Mouse (Mus musculus): ENCODE measurements around the gene Dnmt3a. TPM values are rescaled to one million over a fixed set of nuclear protein-coding genes. Genes with fewer than 3 reads are reported as not detected.

Gene Dnmt3a
- polyA plus RNA-seq, 2 experiments = 48.7 to 74.5 TPM

- WGBS = 71% methylated on average over 4 of the region's 4 CpGs
- no peak for TF ChIP-seq POLR2A (IDR thresholded peaks at IDR 0.05; ENCODE audit: borderline replicate concordance, extremely low read depth, insufficient read depth, insufficient read length)
- H3K4me1 ChIP-seq (ENCODE audit: control insufficient read depth, insufficient read depth, low read length) = peaks cover 58% of the 10 kb centered on the region
These were observed 21.1 kb upstream of the Dnmt3a start for GRCm38 (mm10) chr12:3784729-3785128.

DNA sequence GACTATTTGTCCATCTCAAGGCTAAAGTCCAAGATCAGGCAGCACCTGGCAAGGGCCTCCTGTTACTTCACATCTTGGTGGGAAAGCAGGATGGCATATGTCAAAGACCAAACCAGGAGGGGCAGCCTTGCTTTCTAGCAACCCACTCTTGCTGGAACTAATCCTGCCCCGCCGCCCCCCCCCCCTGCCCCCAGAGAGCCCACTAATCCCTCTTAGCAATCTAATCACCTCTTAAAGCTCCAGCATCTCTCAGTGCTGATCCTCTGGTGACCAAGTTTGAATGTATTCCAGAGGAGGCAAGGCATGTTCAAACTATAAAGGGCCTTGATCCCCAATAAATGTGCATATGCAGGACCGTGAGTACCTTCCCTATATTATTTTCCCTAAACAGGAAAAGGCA, 18.8 kb upstream of the Dnmt3a start:
- H3K36me3 ChIP-seq (ENCODE audit: control insufficient read depth, insufficient read depth, low read length) = no peaks in the 10 kb centered on the region
- TF ChIP-seq POLR2A (IDR thresholded peaks at IDR 0.05; ENCODE audit: borderline replicate concordance, extremely low read depth, insufficient read depth, insufficient read length) = no peak
- no peak overlapping the region for H3K4me3 ChIP-seq (replicated peaks; ENCODE audit: low read length)
- H3K27me3 ChIP-seq (ENCODE audit: control insufficient read depth, insufficient read depth, low read length) = no peaks in the 10 kb centered on the region
- no peaks in the 10 kb centered on the region for H3K9me3 ChIP-seq (ENCODE audit: control insufficient read depth, low read length)
- no peak overlapping the region for H3K4me2 ChIP-seq (replicated peaks; ENCODE audit: low read depth, low read length, severe bottlenecking)
- H3K9ac ChIP-seq (ENCODE audit: low read depth, low read length, severe bottlenecking) = no peak overlapping the region; the same call in 1 of the 2 replicates
- H3K4me1 ChIP-seq (ENCODE audit: control insufficient read depth, insufficient read depth, low read length) = peaks cover 39% of the 10 kb centered on the region
- DNase-seq (ENCODE audit: low spot score) (no peak), ATAC-seq (ENCODE audit: low FRiP score, low read depth) (no peak)
- H3K27ac ChIP-seq (replicated peaks; ENCODE audit: low read depth, low read length) = no peak overlapping the region
- 22% methylated on average over 3 of the region's 3 CpGs for WGBS

More at GRCm38 (mm10) chr12:3784729-3785128, 21.1 kb upstream of the Dnmt3a start:
- Histone ChIP-seq H3K9ac (ENCODE audit: low read depth, low read length, severe bottlenecking) (no peak overlapping the region), H3K4me3 (replicated peaks; ENCODE audit: low read length) (no peak overlapping the region), H3K9me3 (ENCODE audit: control insufficient read depth, low read length) (no peaks in the 10 kb centered on the region), H3K4me2 (replicated peaks; ENCODE audit: low read depth, low read length, severe bottlenecking) (no peak overlapping the region), H3K27ac (replicated peaks; ENCODE audit: low read depth, low read length) (no peak overlapping the region), H3K36me3 (ENCODE audit: control insufficient read depth, insufficient read depth, low read length) (no peaks in the 10 kb centered on the region), H3K27me3 (ENCODE audit: control insufficient read depth, insufficient read depth, low read length) (no peaks in the 10 kb centered on the region)
- ATAC-seq (ENCODE audit: low FRiP score, low read depth) (no peak), DNase-seq (ENCODE audit: low spot score) (no peak)

- Histone ChIP-seq H3K27me3 (ENCODE audit: control insufficient read depth, insufficient read depth, low read length) (no peaks in the 10 kb centered on the region), H3K4me3 (replicated peaks; ENCODE audit: low read length) (no peak overlapping the region), H3K36me3 (ENCODE audit: control insufficient read depth, insufficient read depth, low read length) (no peaks in the 10 kb centered on the region), H3K9ac (ENCODE audit: low read depth, low read length, severe bottlenecking) (0 out of 2 replicates have a peak overlapping the region, but pooled peaks have one; percentile 4), H3K27ac (replicated peaks; ENCODE audit: low read depth, low read length) (0 out of 2 replicates have a peak overlapping the region, but pooled peaks have one; percentile 22), H3K4me2 (replicated peaks; ENCODE audit: low read depth, low read length, severe bottlenecking) (no peak overlapping the region), H3K4me1 (ENCODE audit: control insufficient read depth, insufficient read depth, low read length) (peaks cover 39% of the 10 kb centered on the region), H3K9me3 (ENCODE audit: control insufficient read depth, low read length) (no peaks in the 10 kb centered on the region)
- 32% methylated on average over 1 of the region's 1 CpGs for WGBS
- DNase-seq (ENCODE audit: low spot score) = no peak
- ATAC-seq (ENCODE audit: low FRiP score, low read depth) = no peak
- TF ChIP-seq POLR2A (IDR thresholded peaks at IDR 0.05; ENCODE audit: borderline replicate concordance, extremely low read depth, insufficient read depth, insufficient read length) = no peak
These were observed 18.3 kb upstream of the Dnmt3a start for GRCm38 (mm10) chr12:3787541-3787940.

- Histone ChIP-seq H3K4me3 (replicated peaks; ENCODE audit: low read length) (no peak overlapping the region), H3K4me1 (ENCODE audit: control insufficient read depth, insufficient read depth, low read length) (peaks cover 34% of the 10 kb centered on the region), H3K9me3 (ENCODE audit: control insufficient read depth, low read length) (no peaks in the 10 kb centered on the region), H3K27ac (replicated peaks; ENCODE audit: low read depth, low read length) (no peak overlapping the region; the same call in 1 of the 2 replicates), H3K36me3 (ENCODE audit: control insufficient read depth, insufficient read depth, low read length) (no peaks in the 10 kb centered on the region), H3K27me3 (ENCODE audit: control insufficient read depth, insufficient read depth, low read length) (no peaks in the 10 kb centered on the region), H3K4me2 (replicated peaks; ENCODE audit: low read depth, low read length, severe bottlenecking) (no peak overlapping the region), H3K9ac (ENCODE audit: low read depth, low read length, severe bottlenecking) (no peak overlapping the region)
- ATAC-seq (ENCODE audit: low FRiP score, low read depth) (no peak), DNase-seq (ENCODE audit: low spot score) (peak; percentile 27)
- TF ChIP-seq POLR2A (IDR thresholded peaks at IDR 0.05; ENCODE audit: borderline replicate concordance, extremely low read depth, insufficient read depth, insufficient read length) = no peak
- 27% methylated on average over 5 of the region's 5 CpGs for WGBS
These were observed 17.3 kb upstream of the Dnmt3a start for GRCm38 (mm10) chr12:3788421-3789051.

DNA sequence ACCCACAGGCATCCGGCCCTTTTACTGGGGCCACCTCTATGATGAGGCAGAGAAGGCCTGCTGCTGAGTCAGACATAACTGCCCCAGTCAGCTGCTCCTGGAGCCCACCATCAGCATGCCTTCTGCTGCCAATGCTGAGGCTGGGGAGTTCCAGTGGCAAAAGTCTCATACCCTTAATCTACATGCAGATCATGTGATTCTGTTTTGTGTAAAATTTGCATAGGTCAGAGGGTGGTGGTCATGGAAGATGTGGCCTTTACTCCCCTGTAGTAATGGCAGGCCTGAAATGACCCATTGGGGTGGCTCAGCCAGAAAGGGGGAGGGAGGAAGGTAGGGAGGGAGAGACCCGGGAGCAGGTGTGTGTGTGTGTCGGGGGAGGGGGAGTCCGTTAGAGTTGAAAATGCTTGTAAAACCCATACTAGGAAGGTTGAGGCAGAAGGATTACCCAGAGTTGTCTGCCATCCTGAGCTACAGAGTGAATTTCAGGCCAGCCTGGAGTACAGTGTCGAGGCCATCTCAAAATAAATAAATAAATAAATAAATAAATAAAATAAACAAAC, 16.1 kb upstream of the Dnmt3a start:
- Histone ChIP-seq H3K4me2 (replicated peaks; ENCODE audit: low read depth, low read length, severe bottlenecking) (no peak overlapping the region), H3K4me1 (ENCODE audit: control insufficient read depth, insufficient read depth, low read length) (peaks cover 29% of the 10 kb centered on the region), H3K36me3 (ENCODE audit: control insufficient read depth, insufficient read depth, low read length) (no peaks in the 10 kb centered on the region), H3K27me3 (ENCODE audit: control insufficient read depth, insufficient read depth, low read length) (no peaks in the 10 kb centered on the region), H3K4me3 (replicated peaks; ENCODE audit: low read length) (no peak overlapping the region), H3K9me3 (ENCODE audit: control insufficient read depth, low read length) (no peaks in the 10 kb centered on the region), H3K9ac (ENCODE audit: low read depth, low read length, severe bottlenecking) (no peak overlapping the region), H3K27ac (replicated peaks; ENCODE audit: low read depth, low read length) (no peak overlapping the region)
- 57% methylated on average over 5 of the region's 5 CpGs for WGBS
- no peak for DNase-seq (ENCODE audit: low spot score)
- no peak for ATAC-seq (ENCODE audit: low FRiP score, low read depth)
- TF ChIP-seq POLR2A (IDR thresholded peaks at IDR 0.05; ENCODE audit: borderline replicate concordance, extremely low read depth, insufficient read depth, insufficient read length) = no peak

Measured in limb, embryonic 14.5 days (tissue).